Mouse (Mus musculus): ENCODE measurements around the gene Wwc2. TPM values are rescaled to one million over a fixed set of nuclear protein-coding genes. Genes with fewer than 3 reads are reported as not detected.
A peak's percentile ranks its signal among the peaks of the same experiment; 100 is the strongest.

The Wwc2 gene
- total RNA-seq, 2 experiments from 2014 or later, result 25.8 to 26.3 TPM

DNA sequence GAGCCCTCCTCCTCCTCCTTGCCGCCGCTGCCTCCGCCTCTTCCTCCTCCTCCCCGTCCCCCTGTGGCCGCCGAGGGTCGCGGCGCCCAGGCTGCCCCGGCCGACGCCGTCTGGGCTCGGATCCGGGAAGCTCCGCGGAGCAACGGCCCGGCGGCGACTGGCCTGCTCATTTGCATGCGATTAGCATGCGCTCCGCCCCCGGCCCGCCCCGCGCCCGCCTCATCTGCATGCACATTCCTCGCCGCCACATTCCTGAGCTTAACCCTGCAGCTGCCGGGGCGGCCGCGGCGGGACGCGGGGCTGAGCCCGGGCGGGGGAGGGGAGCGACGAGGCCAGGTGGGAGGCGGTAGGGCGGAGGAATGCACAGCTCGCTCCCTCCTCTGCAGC lies 345 bp downstream of the Wwc2 start:
- DNase-seq (ENCODE audit: low spot score in 2 of 2), result peak; percentile 92
- intact Hi-C loops (cut with DNase I), result no loop called here

DNA sequence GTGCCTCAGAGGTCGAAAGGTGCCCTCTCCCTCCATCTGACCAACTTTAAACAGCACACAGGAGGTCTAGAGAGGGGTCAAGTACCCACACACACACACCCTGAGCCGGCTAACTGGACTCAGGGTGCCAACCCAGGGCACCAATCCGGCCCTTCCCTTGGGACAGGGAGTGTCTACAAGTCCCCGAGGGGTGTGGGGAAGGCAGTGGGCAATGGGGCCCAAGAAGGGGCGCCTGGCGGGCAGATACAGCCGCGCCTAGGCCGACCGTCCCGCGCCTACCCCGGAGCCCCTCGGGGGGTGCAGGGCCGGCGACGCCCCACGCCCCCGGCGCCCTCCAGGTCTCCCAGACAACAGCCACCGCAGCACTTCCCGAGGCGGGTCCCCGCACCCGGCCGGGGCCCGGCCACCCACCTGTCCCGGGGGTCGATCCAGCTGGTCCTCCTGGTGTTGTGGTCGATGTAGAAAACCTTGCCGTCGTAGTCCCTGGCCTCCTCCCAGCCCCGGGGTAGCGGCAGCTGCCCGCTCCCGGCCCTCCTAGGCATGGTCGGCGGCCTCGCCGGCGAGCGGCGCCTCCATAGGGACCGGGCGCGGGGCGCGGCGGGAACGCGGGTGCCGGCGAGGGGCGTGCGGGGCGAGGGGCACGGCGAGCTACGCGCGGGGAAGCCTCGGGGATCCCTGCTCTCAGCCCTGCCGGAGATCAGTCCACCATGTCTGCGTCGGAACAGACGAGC lies 904 bp downstream of the Wwc2 start:
- DNase-seq (ENCODE audit: low spot score in 2 of 2), result peak in 1 of 2 experiments; percentile 13
- intact Hi-C loops (cut with DNase I), result loop anchor here (5.0 kb wide), 1 partner anchor 58 kb away; no protein-coding TSS in a partner anchor

DNA sequence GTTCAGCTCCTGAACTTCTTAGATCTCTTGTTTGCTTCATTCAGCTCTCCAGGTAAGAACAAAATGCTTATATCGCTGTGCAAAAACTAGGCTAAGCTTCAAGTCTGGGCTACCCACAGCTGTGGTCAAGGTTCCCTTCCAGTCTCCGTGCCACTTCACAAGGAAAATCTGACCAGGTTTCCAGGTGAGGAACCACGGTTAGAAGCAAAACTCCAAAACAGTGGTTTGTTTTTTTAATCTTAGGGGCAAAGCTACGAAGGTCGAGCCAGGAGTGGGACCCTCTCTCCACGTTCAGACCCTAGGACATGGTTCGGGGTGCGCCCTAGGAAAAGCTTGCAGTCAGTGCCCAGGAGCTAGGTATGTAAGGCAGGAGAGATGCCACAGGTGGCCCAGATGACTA lies 1.5 kb downstream of the Wwc2 start:
- no peak for DNase-seq (ENCODE audit: low spot score in 2 of 2)
- intact Hi-C loops (cut with DNase I), result loop anchor here (5.0 kb wide), 1 partner anchor 57 kb away; no protein-coding TSS in a partner anchor

DNA sequence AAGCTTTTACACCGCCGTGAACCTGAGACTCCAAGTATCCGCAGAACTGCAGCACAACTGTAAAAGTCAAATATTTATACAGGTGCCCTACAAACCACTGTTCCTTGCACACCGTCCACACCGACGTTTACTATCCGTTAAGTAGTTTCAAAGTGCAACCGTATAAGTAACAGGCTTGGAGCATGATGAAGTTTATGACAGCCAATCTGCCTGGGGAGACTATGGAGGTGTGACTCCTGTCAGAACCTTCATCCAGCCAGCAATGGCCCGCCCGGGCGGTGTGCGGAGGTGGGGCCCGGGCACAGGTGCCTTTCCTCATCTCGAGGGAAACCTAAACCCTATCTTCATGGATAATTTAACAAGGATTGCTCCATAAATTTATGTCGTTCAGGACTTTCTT lies 2.6 kb downstream of the Wwc2 start:
- DNase-seq (ENCODE audit: low spot score in 2 of 2), result no peak
- intact Hi-C loops (cut with DNase I), result loop anchor here (5.0 kb wide), 1 partner anchor 56 kb away; no protein-coding TSS in a partner anchor

DNA sequence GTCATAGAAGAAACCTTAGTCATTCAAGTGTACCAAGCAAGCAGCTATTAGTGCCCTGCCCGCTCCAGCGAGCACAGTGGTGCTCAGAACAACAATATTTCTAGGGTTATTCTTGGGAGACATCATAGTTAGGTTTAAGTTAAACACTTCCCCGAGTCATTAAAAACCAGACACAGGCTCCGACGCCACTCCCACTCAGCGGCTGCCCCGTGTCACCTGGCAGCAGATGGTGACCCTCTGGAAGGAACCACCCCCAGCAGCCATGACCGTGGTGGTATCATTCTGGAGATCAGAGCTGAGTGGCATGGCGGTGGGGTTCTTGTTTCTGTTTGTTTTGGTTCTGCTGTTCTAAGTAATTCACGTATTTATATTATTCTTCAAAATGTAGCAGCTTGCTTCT lies 5.1 kb downstream of the Wwc2 start:
- no peak for DNase-seq (ENCODE audit: low spot score in 2 of 2)
- intact Hi-C loops (cut with DNase I), result loop anchor here (5.0 kb wide), 1 partner anchor 53 kb away; no protein-coding TSS in a partner anchor

DNA sequence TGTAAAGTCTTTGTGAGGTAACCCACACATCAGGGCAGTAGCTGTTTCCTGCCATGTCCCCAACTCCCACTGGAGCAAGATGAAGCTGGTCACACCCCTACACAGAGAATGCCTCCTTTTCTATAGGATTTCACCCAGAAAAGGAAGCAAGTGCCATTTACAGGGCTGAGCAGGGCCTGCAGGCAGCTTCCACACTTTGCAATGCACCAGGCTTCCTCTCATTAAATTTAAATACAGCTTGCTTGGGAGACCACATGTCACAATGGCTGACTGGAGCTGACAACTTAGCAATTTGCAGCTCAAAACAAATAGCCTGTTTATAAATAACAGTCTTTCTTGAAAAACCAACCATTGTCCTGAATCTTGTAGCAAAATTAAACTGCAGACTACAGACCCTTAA lies 5.5 kb downstream of the Wwc2 start:
- no peak for DNase-seq (ENCODE audit: low spot score in 2 of 2)
- intact Hi-C loops (cut with DNase I), result loop anchor here (5.0 kb wide), 1 partner anchor 53 kb away; no protein-coding TSS in a partner anchor

DNA sequence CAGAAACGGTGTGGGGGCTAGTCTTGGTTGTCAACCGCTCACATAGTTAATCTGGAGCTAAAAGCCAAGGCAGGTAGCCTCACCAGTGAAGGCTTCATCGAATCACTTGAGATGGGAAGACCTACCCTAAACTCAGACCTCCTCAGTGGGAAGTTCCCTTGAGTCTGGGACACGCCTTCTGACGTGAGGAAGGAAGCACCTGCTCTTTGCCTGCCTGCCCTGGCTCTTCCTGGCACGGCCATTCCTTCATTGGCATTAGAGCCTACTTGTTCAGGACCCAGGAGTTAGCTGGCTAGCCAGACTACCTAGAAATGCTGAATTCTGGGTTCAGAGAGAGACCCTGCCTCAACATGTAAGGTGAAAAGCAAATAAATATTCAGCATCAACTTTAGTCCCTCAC lies 9.6 kb downstream of the Wwc2 start:
- intact Hi-C loops (cut with DNase I), result no loop called here
- DNase-seq (ENCODE audit: low spot score in 2 of 2), result no peak

DNA sequence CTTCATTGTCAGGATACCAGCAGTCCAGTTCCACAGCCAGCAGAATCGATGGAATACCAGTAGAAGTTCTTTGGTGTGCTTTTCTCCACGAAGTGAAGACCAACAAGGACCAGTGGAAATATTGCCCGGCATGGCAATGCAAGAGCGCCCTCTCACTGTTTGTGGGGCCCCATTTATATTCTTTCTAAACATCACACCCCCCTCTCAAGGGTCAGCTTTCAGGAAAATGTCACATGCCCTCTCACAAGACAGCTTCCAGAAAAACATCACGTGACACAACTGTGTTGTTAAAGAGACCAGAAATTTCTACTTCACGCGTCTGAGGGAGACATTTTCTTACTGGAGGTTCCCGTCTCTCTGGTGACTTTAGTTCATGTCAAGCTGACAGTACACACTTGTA lies 10.8 kb downstream of the Wwc2 start:
- no peak for DNase-seq (ENCODE audit: low spot score in 2 of 2)
- intact Hi-C loops (cut with DNase I), result no loop called here

DNA sequence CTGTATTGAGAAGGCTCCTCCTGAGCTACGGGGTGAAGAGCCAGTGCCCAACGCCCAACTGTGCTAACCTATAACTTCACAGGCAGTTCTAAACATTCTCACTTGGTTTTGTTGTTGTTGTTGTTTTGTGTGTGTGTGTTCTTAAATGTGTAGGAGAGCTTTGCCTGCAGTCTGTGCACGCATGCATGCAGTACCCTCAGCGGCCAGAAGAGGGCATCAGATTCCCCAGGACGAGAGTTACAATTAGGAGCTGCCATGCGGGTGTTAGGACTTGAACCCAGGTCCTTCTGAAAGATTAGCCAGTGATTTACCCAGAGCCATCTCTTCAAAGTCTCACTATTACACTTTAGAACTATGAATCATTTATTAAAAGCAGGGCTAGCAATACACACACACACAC lies 12.0 kb downstream of the Wwc2 start:
- DNase-seq (ENCODE audit: low spot score in 2 of 2), result no peak
- intact Hi-C loops (cut with DNase I), result no loop called here

DNA sequence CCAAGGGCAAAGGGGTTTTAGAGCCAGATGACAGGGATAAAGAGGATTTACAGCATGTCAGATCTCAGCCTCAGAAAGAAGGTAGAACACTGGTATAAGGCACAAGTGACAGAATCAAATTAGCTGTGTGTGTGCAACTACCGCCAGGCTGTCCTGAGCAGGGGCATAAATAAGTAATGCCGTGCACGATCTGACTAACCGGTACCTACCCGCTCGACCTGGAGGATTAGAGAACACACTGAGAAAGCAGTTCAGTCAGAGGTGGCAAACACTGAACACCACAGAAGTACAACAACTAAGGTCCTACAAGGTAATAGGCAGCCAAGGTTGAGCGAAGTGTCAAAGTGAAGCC lies 15.8 kb downstream of the Wwc2 start:
- DNase-seq (ENCODE audit: low spot score in 2 of 2), result no peak
- intact Hi-C loops (cut with DNase I), result no loop called here

DNA sequence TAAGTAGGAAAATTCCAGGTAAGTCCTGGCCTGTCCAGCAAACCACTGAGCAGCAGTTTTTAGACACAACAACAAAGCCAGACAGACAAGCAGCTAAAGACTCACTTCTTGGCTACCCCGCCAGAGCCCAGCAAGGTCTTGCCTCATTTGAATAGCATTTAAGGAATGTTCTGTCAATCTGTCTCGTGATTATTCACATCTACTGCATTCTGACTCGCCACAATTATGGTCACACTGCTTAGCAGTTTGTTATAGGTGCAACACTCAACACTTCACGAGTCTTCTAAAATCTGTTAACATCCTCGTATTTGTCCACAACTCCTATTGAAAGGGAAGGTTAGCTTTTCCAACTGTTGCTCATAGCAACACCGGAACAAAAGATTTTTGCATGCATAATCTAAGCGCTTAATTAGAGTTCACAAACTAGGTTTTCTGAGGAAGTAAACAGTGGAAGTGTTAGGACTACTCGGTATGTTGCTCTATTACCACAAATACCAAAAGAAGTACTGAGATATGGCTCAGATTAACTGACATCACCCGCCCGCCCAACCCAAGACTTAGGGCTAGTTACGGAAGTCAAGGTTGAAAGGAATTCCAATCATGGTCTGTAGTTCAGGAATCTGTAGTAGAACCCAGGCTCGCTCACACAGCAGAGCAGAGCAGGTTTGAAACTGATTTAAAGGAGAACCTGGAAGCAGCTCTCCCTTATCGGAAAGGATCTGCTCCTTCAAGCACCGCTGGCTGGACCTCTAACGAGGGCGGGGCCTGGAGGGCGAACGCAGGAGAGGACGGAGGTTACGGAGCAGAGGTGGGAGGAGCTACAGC lies 16.4 kb downstream of the Wwc2 start:
- intact Hi-C loops (cut with DNase I), result no loop called here
- no peak for DNase-seq (ENCODE audit: low spot score in 2 of 2)

DNA sequence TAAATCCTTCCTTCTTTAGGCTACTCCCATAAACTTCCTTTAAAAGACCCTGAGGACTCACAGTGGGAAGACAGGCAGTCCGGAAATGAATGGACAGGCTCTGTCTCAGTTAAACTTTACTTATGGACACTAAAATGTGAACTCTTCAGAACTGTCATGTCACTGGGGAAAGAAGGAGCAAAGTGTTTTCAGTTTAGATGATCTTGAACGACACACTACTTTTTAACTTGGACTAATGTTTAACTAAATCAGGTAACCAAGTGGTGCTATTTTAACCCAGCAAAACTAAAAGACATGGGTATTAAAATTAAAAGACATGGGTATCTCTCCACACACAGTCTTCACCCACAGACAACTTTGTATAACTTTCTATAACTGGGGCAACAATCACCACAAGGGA lies 19.6 kb downstream of the Wwc2 start:
- intact Hi-C loops (cut with DNase I), result no loop called here
- no peak for DNase-seq (ENCODE audit: low spot score in 2 of 2)

DNA sequence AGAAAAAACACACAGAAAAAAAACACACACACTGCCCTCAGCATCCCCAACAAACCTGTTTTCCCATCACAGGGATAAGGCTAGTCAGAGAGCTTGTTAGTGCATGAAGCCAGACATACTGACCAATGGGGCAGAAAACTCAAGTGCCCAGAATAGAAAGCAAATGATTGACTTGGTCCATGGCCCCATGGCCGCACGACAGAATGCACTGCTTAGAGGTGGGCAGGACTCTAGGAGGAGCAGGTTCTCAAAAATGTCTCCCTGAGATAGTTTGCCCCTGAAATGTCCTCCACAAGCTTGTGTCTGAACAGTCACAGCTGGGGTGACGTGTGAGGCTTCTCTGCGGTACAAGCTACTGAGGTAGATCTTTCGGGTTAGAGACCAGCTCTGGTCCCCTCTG lies 20.1 kb downstream of the Wwc2 start:
- intact Hi-C loops (cut with DNase I), result no loop called here

DNA sequence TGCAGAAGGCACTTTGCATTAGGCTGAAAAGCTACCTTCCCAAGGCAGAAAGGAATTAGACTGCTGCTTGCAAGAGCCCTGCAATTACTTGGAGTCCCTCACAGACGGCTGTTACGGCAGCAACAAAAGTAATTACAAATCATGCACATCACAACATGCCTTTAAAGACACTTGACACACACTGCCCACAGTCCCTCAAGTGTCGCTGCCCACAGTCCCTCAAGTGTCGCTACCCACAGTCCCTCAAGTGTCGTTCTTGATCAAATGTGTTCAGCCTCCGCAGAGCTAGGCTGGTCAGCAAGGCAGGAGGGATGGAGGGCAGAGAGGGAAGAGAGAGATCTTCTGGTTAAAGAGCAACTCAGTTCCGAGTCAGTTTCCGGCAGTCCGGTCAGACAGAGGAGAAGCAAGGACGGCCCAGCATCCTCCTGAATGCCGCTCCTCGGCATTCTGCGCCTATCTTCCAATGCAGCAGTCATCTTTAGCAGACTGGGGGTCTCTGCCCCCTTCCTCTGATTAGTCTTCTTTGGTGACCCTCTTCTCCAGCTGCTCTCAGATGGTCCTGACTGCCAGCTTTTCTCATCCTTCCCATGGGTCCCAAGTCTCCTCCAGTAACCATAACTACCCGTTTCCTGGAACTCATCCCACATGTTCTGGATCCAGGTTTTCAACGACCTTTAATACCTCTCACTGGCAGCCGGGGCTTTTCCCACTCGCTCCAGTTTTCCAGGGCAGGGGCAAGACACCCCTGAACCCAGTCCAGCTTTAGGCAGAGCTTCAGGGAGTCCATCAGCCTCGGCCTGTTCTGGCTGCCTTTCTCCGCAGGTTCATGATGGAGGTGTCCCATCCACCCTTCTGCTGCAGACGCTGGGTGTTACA lies 23.4 kb downstream of the Wwc2 start:
- DNase-seq (ENCODE audit: low spot score in 2 of 2), result no peak
- intact Hi-C loops (cut with DNase I), result no loop called here

More for the DNA sequence above, 20.1 kb downstream of the Wwc2 start:
- no peak for DNase-seq (ENCODE audit: low spot score in 2 of 2)

DNA sequence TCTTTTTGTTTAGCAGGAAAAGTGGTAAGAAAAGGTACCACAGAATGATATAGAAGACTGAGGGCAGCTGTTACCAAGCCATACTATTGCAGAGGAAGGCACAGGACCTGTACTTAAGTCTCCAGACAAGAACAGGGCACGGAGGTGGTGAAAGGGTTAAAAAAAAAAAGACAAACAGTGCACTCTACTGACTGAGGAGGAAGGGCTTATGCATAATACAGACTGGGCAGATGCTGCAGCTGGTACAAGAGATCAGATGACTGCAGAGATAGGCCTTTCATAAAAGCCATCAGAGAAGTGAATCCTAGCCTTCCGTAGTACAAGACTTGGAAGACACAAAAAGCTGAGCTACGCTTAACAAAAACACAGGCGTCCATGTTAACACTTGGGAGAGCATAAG lies 28.2 kb downstream of the Wwc2 start:
- intact Hi-C loops (cut with DNase I), result no loop called here
- no peak for DNase-seq (ENCODE audit: low spot score in 2 of 2)

DNA sequence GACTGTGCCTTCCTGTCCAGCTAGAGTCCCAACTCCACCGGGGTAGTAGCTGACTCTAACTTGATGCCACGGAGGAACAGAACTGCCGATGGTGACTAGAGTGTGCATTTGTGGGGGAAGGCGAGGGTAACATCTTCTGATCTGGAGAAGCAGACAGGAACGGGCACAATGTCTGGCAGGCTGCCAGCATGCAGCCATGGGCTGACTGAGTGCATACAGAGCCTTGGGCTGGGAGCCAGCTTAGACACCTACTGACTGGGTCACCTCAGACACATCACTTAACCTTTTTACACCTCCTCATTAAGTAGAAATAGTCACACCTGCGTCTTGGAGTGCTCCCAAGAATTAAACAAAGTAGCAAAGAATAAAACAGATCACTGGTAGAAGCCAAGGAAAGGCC lies 28.7 kb downstream of the Wwc2 start:
- intact Hi-C loops (cut with DNase I), result no loop called here
- DNase-seq (ENCODE audit: low spot score in 2 of 2), result no peak

DNA sequence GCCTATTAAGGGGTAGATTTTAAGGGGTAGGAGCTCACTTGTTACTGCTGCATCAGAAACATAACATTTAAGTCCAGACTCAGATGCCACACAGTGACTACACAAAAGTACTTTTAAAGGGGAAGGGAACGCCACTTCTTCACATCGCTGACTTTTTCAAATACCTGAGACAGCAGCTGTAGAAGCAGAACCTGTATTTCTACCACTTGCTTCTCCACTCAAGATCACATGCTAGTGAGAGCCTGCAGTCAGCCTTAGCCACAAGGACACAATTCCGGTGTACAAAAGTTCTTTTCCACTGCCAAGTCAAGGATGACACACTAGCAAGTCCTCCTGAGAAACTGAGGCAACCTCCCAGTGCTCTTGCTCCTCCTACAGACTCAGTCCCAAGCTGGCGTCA lies 33.2 kb downstream of the Wwc2 start:
- intact Hi-C loops (cut with DNase I), result no loop called here

DNA sequence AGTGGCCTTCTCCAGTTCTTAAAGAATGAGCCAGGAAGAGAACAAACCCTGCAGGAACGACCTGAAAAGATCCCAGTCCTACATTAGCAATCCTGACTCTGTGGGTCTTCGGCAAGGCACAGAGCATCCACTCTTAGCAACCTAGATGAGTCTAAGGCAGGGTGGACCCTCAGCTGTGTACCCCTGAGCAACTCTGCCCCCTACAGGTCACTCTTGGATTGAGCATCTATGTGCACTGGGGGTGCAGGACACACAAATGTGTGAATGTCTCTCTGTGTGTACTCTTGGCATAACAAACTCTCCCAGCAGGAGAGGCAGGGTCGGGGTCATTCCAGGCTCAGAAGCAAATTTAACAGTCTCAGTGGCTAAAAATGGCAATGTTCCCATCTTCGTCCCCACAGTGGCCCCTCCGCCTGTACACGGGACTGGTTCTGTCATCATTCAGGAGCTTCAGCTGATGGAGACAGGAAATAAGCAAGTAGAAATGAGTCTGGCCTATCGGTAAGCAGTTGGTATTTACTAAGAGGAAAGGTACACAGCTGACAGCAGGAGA lies 39.3 kb downstream of the Wwc2 start:
- no peak for DNase-seq (ENCODE audit: low spot score in 2 of 2)
- intact Hi-C loops (cut with DNase I), result no loop called here

More for the DNA sequence above, 33.2 kb downstream of the Wwc2 start:
- no peak for DNase-seq (ENCODE audit: low spot score in 2 of 2)

DNA sequence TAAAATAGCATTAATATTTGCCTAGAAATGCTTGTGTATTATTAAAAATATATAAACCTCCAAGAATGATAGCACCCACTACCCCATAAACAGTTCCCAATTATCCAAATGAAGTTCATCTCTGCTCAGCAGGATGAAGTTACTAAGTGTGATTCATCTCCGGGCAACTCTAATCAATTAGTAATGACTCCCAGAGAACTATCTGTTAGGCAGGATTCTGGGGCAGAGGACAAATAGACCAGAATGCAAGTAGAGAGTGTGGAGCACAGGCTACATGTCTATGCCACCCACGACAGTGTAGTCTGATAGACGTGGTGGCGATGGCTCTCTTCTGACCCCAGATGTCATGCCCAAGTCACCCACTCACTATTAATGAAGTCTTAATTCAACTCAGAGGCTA lies 41.9 kb downstream of the Wwc2 start:
- DNase-seq (ENCODE audit: low spot score in 2 of 2), result no peak
- intact Hi-C loops (cut with DNase I), result no loop called here
